Mouse (Mus musculus): ENCODE data around the gene Galnt16.

Gene Galnt16

DNA sequence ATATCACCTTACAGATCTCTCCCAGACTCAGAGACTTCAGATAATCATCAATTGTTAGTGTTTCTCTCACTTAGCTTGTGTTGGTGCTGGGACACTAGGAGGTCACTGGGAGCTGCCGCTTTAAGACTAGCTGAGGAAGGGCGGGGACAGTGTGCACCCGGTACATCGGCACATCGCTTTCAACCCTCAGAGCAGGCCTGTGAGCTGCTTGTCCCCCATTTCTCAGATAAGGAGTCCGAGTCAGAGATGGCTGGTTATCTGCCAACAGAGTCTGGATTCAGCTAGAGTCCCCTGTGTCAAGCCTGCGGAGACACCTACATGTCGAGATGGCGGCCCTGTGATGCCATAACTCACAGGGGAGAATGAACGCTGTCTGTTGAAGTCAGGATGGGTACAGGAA, 13.5 kb downstream of the Galnt16 start:
- no peak for DNase-seq (ENCODE audit: low spot score)

DNA sequence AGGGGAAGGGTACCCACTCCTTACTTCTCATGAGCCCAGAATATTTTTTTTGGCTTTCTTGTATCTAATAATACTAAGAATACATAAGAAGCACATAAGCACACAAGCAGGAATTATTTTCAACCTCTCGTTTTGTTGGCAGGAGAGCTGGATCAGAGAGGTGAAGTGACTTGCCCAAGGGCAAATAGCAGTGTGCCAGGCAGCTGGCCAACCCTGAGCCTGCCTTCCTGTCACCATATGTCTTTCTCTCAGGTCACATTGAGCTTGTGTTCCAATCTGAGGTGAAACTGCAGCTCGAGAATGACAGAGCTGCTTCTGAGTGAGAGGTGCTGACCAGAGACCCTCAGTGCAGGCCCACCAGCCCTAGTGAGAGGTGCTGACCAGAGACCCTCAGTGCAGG, 15.8 kb downstream of the Galnt16 start:
- DNase-seq (ENCODE audit: low spot score), result no peak

DNA sequence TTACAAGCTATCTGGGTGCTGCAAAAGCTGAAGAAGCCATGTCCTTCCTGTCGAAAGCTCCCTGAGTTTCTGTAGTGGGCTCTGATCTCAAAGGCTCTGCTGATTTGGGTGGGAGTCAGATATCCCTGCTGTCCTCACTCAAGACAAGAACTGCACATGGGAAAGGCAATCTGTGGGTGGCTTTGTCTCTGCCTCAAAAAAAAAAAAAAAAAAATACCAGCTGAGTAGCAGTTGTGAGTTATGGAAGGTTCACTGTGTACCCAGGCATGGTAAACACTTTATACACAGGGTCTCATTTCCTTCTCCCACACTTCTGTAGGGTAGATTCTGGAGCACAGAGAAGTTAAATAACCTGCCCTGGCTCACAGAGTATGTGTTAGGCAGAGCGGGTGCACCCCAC, 19.2 kb downstream of the Galnt16 start:
- DNase-seq (ENCODE audit: low spot score), result no peak

- DNase-seq (ENCODE audit: low spot score), result no peak
Observed at GRCm38 (mm10) chr12:80538311-80538710, 20.2 kb downstream of the Galnt16 start.

DNA sequence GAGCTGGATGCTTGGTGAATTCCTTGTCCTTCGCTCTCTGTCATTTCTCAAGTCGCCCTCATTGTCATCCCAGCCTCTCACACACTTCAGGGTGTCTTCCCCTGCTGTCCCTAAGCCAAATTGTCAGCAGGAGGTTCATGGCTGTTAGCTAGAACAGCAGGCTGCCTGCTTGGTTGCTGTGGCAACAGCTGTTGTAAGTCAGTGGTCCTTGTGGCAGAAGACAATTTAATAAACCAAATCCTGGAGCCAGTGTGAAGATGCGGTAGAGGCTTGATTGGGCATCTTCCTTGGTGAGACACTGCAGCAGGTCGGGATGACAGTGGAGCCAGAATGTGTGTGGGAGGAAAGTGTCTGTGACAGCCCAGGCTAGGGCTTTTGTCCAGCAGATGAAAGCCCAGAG, 27.2 kb downstream of the Galnt16 start:
- DNase-seq (ENCODE audit: low spot score), result peak; percentile 28

- no peak for DNase-seq (ENCODE audit: low spot score)
Observed at GRCm38 (mm10) chr12:80549646-80550045, 31.6 kb downstream of the Galnt16 start.

GRCm38 (mm10) chr12:80553157-80553556, 35.1 kb downstream of the Galnt16 start:
- no peak for DNase-seq (ENCODE audit: low spot score)

DNA sequence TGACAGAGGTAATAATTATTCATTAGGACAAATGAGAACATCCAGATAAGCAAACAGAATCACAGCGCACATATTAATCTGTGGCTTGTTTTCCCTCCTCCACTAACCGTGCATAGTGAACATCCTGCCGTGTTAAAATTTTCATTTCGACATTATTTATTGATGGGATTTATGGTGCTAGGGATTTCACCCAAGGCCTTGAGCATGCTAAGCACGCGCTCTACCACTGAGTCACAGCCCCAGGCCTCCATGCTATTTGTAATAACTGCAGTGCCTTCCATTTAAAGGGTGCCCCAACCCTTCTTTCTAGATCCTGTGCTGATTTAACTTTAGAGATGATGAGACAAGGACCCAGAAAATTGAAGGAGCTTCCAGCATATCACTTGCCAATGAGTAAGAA, 36.2 kb downstream of the Galnt16 start:
- DNase-seq (ENCODE audit: low spot score), result no peak

DNA sequence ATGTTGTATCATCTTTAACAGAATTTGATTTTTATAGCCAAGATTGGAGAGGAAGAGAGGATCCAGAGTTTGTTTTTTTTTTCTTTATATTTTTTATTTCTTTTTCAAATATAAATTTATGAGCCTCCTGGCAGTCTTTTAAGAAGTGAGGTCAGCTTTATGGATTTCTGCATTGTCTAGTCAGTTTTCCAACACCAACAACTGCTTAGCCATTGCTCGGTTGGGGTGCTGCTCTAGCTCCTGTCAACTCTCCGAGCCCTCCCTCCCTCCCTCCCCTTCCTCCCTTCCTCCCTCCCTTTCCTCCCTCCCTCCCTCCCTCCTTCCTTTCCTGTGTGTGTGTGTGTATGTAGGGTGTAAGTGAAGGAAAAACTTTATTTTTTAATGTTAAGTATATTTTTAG, 43.8 kb downstream of the Galnt16 start:
- DNase-seq (ENCODE audit: low spot score), result no peak

DNA sequence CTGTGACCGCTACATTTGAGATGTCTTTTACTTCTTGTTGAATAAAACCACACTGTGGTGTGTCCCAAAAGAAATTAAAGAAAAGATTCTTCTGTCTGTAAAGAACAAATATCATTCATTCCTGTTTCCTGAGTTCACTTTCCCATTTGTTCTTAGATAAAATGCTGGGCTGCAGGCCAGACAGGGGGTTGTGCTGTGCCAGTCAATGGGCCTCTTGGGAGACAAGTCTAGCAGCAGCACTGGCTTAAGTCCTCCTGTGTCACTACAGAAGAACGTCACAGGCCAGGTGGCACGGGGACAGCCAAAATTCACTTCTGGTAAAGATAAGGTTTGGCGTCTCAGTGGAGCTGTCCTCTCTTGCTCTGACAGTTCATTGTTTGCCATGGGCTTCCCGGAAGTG, 44.7 kb downstream of the Galnt16 start:
- DNase-seq (ENCODE audit: low spot score), result peak; percentile 20

DNA sequence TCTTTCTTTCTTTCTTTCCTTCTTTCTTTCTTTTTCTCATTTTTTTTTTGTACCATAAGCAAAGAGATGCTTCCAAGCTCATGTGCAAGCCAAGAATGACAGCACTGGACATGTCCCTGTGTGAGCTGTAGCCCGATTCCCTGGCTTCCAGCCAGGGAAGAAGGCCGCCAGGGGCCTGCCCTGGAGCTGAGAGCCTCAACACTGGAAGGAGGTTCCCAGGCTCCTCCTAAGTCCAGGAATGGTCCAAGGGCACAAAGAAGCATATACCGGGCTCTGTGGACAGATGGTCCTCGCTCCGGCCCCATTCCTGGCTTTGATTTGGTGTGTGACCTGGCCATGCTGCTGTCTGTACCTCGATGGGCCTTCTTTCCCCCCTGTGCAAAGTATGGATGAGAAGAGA, 46.9 kb downstream of the Galnt16 start:
- DNase-seq (ENCODE audit: low spot score), result peak; percentile 32

DNA sequence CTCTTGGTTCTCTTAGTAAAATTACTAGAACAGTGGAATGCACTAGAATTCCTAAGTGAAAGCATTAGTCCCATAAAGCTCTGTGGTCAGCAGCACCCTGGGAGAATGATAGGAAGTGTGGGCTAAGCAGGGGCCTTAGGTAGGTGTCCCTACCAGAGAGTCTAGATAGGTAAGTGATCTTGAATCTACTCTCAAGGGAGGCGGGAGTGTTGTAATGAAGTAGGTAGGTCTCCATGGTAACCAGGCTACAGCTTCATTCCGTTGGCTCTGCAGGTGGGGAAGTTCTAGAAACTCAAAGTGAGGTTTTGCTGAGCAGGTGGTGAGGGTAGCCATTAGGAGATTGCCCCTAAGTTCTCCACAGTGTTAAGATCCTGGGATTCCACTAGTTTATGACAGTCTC, 47.7 kb downstream of the Galnt16 start:
- DNase-seq (ENCODE audit: low spot score), result no peak

DNA sequence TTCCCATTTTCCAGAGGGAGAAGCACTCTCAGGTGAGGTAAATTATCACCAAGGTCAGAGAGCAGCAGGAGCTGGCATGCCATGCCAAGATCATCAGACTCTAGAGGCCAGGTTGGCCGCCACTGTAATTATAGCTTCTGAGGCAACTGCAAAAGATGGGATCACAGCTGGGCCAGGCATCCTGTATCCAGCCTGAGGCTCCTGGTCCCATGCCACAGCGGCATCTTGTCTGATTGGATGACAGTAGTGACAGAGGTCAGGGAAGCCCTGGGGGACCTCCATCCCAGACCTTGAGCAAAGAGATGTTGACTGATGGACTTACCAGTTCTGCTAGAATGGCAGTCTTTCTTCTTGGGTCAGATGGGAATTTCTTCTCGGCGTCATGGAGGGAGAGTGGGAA, 48.4 kb downstream of the Galnt16 start:
- DNase-seq (ENCODE audit: low spot score), result no peak

DNA sequence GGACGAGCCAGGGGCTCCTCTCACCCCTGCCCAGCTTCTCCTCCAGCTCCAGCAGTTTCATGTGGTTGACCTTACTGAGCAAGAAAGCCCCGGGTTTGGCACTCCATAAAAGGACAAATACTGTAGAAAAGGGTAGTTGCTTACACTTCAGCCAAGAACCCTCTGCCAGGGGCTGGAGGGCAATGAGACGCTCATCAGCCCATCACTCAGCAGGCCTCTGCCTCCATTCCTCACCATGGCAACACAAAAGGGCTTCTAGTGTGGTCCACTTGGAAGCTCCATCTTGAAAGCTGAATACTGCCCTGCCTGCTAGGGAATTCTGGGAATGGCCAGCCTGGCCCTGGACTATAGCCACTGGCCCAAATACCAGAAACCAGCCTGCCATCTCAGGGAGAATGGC, 49.3 kb downstream of the Galnt16 start:
- DNase-seq (ENCODE audit: low spot score), result no peak

DNA sequence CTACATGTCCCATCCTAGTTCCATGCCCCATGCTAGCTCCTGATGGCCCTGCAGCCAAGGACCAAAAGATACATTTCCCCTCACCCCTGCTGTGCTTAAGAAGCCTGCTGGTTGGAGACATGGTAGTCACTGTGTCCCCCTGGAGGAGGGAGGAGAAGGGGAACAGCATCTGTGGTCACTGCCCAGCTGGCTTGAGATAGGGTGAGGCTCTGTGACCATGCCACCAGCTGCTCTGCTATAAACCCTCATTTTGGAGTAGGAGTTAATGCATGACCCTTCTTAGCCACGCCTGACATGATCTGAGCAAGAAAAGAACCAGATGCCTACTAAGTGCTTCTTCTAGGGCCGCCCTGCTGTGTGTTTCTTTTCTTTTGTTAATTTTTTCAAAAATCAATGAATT, 51.5 kb downstream of the Galnt16 start:
- no peak for DNase-seq (ENCODE audit: low spot score)

DNA sequence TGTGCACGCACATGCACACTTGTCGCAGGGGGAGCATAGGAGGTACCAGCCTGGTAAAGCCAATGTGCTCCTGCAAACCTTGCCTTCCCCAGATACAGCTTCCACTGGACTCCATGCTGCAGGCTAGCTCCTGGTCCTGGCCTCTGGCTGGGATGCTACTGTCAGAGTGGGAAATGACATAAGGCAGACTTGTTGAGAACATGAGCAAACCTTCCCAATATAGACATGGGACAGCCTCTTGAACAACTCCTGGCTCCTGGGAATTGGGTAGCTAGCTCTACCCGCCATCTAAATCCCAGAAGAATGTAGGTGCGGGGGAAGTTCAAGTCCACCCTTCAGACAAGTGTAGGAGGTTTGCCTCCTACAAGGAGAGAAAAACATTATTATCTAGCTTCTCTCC, 56.2 kb downstream of the Galnt16 start:
- no peak for DNase-seq (ENCODE audit: low spot score)

- DNase-seq (ENCODE audit: low spot score), result no peak
Observed at GRCm38 (mm10) chr12:80574825-80575371, 56.8 kb downstream of the Galnt16 start.

DNA sequence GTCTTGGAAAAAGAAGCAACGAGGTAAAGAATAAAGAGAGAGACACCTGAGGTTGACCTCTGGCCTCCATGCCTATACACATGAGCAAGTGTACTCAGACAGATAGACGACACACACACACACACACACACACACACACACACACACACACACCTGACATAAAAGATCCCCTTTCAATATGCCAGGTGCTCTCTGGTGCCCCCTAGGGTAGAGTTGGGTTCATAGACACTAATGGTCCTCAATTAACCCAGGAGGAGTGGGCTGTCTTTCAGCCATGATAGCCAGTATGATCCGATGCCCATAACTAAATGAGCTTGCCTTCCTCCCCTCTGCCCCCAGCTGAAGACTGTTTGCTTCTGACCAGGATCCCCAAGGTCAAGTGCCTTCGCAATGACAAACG, 59.0 kb downstream of the Galnt16 start:
- peak; percentile 13 for DNase-seq (ENCODE audit: low spot score)

DNA sequence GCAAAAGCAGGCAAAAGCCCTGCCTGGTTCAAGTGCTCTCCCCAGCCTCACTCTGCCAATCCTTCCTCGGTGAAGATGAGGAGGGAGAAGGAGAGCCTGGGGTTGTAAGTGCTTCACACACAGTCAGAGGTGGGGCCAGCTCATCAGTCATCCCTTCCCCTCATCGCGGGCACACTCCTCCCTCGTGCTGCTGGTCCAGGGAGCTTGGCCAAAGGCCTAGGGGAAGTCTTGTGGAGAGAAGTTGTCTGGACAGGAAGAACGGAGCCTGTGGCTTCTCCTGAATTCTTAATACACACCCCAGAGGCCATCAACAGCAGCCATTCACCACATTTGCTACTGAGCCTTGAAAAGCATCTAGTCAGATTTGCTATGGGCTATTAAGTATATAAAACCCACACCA, 63.3 kb downstream of the Galnt16 start:
- no peak for DNase-seq (ENCODE audit: low spot score)

GRCm38 (mm10) chr12:80584973-80585372, 66.9 kb downstream of the Galnt16 start:
- DNase-seq (ENCODE audit: low spot score), result peak; percentile 15

DNA sequence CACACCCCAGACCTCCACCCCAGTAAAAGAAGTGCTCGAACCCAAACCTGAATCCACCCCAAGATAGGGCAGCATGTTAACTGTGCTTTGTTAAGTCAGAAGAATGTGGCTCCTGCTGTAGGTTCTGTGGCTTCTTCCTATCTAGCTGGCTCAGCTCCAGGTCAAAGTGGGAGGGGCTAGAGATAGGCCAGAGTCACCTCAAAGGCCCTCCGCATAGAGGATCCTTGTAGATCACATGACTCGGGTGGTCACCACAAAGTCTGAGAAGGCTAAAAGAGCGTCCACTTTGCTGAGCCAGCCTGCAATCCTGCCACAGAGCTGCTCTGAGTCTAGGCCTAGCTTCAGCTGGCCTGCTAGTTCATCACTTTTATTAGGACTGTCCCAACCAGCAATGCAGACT, 76.1 kb downstream of the Galnt16 start:
- no peak for DNase-seq (ENCODE audit: low spot score)

DNA sequence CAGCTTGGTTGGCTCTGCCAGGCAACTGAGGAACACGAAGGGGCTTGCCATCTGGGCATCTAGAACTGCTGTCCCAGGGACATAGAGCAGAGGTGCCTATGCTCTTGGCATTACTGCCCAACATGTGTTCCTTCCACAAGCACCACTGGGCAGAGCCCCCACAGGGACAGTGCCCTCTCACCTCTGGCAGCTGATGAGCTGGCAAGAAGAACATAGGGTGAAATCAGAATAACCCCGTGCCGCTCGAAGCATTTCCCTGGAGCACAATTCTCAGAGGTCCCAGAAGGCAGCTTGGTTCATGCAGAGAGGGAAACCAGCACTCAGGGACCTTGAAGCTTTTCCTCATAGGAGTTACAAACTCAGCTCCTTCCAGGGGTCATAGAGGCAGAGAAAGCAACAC, 76.7 kb downstream of the Galnt16 start:
- no peak for DNase-seq (ENCODE audit: low spot score)

DNA sequence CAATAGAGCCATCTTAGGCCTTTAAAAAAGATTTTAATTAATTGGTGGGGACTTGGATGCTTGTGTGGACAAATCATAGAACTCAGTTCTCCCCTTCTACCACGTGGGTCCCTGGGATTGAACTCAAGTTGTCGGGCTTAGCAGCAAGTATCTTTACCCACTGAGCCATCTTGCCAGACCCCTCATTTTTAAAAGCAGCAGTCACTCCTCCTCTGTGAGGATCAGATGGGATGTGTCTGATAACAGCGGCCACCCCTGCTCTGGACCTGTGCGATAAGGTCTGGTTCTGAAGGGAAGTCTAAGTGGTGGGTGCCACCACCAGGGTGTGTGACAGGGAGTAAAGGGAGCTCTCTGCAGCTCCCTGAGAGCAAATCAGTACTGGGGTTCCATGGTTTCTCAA, 77.5 kb downstream of the Galnt16 start:
- no peak for DNase-seq (ENCODE audit: low spot score)

DNA sequence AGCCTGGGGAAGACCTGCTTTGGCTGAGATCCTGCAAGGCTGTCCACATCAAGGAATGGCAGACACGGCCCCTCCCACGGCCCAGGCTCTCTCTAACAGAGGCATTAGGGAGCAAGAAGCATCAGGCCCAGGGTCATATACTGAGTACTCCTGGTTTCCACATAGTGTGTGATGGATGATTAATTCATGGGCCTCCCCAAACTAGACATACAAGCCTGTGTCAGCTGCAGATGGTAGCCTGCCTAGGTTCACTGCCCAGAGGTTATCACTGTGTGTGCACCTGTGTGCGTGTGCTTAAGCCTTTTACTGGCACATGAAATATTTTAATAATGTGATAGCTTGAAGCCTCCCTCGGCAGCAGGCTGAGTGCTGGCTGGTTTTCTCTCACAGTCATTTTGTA, 77.9 kb downstream of the Galnt16 start:
- no peak for DNase-seq (ENCODE audit: low spot score)

DNA sequence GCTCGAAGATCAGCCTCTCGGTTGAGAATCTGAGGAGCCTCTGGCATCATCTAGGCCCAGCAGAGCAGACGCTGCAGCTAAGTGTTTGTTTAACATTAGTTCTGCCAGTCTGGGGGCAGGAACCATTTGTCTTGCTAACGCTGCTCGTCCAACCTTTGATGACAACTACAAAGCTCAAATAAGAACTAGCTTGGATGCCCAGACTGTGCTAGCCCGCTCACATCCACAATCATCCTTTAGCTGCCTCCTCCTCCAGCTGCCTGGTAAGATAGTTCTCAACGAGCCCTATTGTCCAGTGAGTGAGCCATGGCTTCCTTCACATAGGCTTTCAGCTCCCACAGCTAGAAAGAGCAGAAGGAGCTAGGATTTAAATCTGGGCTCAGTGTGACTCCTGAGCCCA, 80.2 kb downstream of the Galnt16 start:
- DNase-seq (ENCODE audit: low spot score), result no peak

Measured in MN1 (cell line).